Mouse (Mus musculus) kidney, embryonic 14.5 days (tissue): ENCODE measurements around the gene Ubqln4. TPM values are rescaled to one million over a fixed set of nuclear protein-coding genes. Genes with fewer than 3 reads are reported as not detected.

ENCODE experiments used
- ATAC-seq: fragments of 200-750 bp; cut with Nextera tagmentation; 2 replicates; pipeline ENCODE4 v1.8.0; 2017; ENCODE audit warnings: moderate number of reproducible peaks, mild to moderate bottlenecking, moderate TSS enrichment, moderate library complexity; ENCODE audit not compliant: low FRiP score, low TSS enrichment
- H3K27ac ChIP-seq: fragments of 300-500 bp; sonication (generic); 2 replicates; pipeline ENCODE4 v1.5.1; 2014; ENCODE audit warnings: low read depth, mild to moderate bottlenecking, low read length, moderate library complexity, mixed read lengths
- H3K27me3 ChIP-seq: fragments of 300-500 bp; sonication (generic); 2 replicates; pipeline ENCODE4 v1.6.1; 2014; ENCODE audit warnings: mild to moderate bottlenecking, low read length; ENCODE audit not compliant: control insufficient read depth, insufficient read depth
- H3K36me3 ChIP-seq: fragments of 300-500 bp; sonication (generic); 2 replicates; pipeline ENCODE4 v1.6.1; 2014; ENCODE audit warnings: low read length, mixed read lengths; ENCODE audit not compliant: control insufficient read depth, insufficient read depth
- H3K4me1 ChIP-seq: fragments of 300-500 bp; sonication (generic); 2 replicates; pipeline ENCODE4 v1.6.1; 2014; ENCODE audit warnings: low read length, mixed read lengths; ENCODE audit not compliant: control insufficient read depth, insufficient read depth
- H3K4me2 ChIP-seq: fragments of 300-500 bp; sonication (generic); replicated peaks from 2 replicates; pipeline ENCODE4 v1.6.1; 2014; ENCODE audit warnings: low read depth, mild to moderate bottlenecking, low read length
- H3K4me3 ChIP-seq: fragments of 300-500 bp; sonication (generic); 2 replicates; pipeline ENCODE4 v1.5.1; 2014; ENCODE audit warnings: mild to moderate bottlenecking, low read length
- H3K9ac ChIP-seq: fragments of 300-500 bp; sonication (generic); 2 replicates; pipeline ENCODE4 v1.6.1; 2014; ENCODE audit warnings: low read depth, mild to moderate bottlenecking, low read length, moderate library complexity
- H3K9me3 ChIP-seq: fragments of 300-500 bp; sonication (generic); 2 replicates; pipeline ENCODE4 v1.6.1; 2016; ENCODE audit warnings: low read length; ENCODE audit not compliant: control insufficient read depth
- WGBS: fragments of 180-500 bp; shearing (Covaris S2); extraction: QIAGEN DNeasy Blood & Tissue Kit; methylation state at CpG from one replicate; pipeline ENCODE4 v1.1.7; 2014; 5-methylcytosine and 5-hydroxymethylcytosine counted together
- polyA plus RNA-seq: library from polyadenylated mRNA; unstranded; fragments of >200 nt; fragmentation: Nextera tagmentation; extraction: Ambion mirVana; gene quantifications from 2 replicates; pipeline ENCODE4 v1.2.1, GENCODE M21; 2014

Gene Ubqln4
- polyA plus RNA-seq, 1 experiment from 2014 or later = 73.4 TPM

DNA sequence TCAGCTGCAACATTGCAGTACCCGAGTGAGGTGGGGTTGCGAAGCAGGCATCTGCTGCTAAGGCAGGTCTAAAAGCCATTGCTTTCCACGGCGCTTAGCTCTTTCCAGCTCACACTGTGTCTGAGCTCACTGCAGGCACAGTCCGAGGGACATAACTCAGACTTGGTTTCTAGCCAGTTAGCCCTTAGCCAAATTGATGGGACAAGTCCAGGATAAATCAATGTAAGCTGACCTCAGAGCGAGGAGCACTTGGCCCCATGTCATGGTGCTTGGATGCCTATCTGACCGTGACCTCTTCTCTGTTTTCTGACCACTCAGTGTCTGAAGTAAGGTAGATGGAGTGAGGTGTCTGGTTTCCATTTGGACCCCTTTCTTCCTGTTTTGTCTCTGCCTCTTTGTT lies 10.4 kb downstream of the Ubqln4 start:
- Histone ChIP-seq H3K27ac (peak overlapping the region; percentile 68; the same call in 1 of the 2 replicates), H3K36me3 (peaks cover 89% of the 10 kb centered on the region), H3K9me3 (no peaks in the 10 kb centered on the region), H3K27me3 (no peaks in the 10 kb centered on the region), H3K9ac (no peak overlapping the region), H3K4me2 (0 out of 2 replicates have a peak overlapping the region, but pooled peaks have one; percentile 1), H3K4me1 (peaks cover 23% of the 10 kb centered on the region), H3K4me3 (no peak overlapping the region)
- 35% methylated on average over 7 of the region's 7 CpGs for WGBS
- peak; percentile 71 for ATAC-seq

DNA sequence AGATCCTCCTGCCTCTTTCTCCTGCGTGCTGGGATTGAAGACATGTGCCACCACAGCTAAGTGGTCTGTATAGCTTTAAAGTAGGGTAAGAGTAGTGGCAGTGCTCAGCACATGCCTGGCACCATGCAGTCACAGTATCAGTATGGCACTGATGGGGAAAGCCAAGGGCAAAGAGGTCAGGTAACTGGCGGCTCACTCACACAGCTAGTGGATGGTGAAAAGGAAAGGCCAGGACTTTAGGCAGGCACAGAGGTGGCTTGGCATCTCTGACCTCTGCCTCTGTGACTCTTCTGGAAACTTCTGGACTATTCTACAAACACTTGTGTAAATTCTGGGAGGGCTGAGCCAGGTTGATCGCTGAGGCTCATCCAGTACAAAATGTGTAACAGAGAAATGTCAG lies 12.6 kb downstream of the Ubqln4 start:
- Histone ChIP-seq H3K4me3 (no peak overlapping the region), H3K36me3 (peaks cover 81% of the 10 kb centered on the region), H3K27me3 (no peaks in the 10 kb centered on the region), H3K9ac (no peak overlapping the region), H3K4me2 (no peak overlapping the region), H3K4me1 (peaks cover 23% of the 10 kb centered on the region), H3K9me3 (no peaks in the 10 kb centered on the region), H3K27ac (no peak overlapping the region)
- ATAC-seq = no peak
- WGBS = 95% methylated on average over 3 of the region's 3 CpGs

DNA sequence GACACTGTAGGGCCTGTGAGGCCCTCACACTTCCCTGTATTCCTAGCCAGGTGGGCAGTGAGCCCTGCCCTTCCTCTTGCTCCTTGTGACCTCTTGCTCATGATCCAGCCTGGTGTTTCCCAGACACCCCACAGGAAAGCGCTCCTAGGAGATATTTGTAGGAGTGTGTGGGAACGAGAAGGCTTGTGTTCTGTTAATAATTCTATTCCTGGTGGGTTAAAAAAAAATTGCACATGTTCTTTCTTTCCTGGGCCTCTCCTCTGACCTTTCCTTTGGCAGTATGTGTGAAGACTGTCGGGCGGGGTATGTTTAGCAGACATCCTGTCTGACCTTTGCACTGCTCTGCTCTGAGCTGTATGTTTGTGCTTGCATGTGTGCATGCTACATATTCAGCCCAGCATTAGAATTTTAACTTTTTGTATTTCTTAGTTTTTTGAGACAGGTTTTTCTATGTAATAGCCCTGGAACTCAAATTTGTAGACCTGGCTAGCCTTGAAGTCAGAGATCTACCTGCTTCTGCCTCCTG lies 13.0 kb downstream of the Ubqln4 start:
- Histone ChIP-seq H3K9me3 (no peaks in the 10 kb centered on the region), H3K36me3 (peaks cover 79% of the 10 kb centered on the region), H3K4me2 (no peak overlapping the region), H3K4me1 (peaks cover 23% of the 10 kb centered on the region), H3K27ac (no peak overlapping the region), H3K27me3 (no peaks in the 10 kb centered on the region), H3K4me3 (no peak overlapping the region), H3K9ac (no peak overlapping the region)
- ATAC-seq = no peak
- 86% methylated on average over 4 of the region's 4 CpGs for WGBS

GRCm38 (mm10) chr3:88567892-88568291 lies 14.3 kb downstream of the Ubqln4 start:
- peaks cover 71% of the 10 kb centered on the region for H3K36me3 ChIP-seq
- H3K4me3 ChIP-seq = no peak overlapping the region

DNA sequence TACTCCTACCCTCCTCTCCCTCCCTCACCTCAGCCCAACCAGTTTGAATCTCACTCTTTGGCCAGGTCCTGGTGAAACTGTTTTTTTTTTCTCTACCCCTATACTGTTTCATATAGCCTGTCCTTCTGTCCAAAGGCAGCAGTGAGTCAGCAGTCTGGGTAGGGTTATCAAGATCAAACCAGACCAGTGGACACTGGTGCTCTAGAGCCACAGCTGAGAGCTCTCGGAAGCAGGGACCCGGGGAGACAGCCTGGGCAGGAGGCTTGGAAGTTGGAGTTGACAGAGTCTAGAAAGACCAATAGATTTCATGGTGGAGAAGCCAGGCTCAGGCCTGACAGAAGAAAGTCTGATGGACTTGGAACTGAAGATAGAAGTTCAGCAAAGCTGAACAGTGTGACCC lies 15.1 kb downstream of the Ubqln4 start:
- peaks cover 64% of the 10 kb centered on the region for H3K36me3 ChIP-seq
- H3K27ac ChIP-seq = no peak overlapping the region
- H3K27me3 ChIP-seq = no peaks in the 10 kb centered on the region
- no peak overlapping the region for H3K4me3 ChIP-seq
- ATAC-seq = no peak
- 94% methylated on average over 2 of the region's 2 CpGs for WGBS
- no peak overlapping the region for H3K9ac ChIP-seq
- no peak overlapping the region for H3K4me2 ChIP-seq
- H3K9me3 ChIP-seq = no peaks in the 10 kb centered on the region
- peaks cover 8% of the 10 kb centered on the region for H3K4me1 ChIP-seq

More at GRCm38 (mm10) chr3:88567892-88568291, 14.3 kb downstream of the Ubqln4 start:
- Histone ChIP-seq H3K27ac (no peak overlapping the region), H3K4me2 (no peak overlapping the region), H3K9me3 (no peaks in the 10 kb centered on the region), H3K9ac (no peak overlapping the region), H3K27me3 (no peaks in the 10 kb centered on the region), H3K4me1 (peaks cover 15% of the 10 kb centered on the region)
- WGBS = 90% methylated on average over 6 of the region's 6 CpGs
- no peak for ATAC-seq

DNA sequence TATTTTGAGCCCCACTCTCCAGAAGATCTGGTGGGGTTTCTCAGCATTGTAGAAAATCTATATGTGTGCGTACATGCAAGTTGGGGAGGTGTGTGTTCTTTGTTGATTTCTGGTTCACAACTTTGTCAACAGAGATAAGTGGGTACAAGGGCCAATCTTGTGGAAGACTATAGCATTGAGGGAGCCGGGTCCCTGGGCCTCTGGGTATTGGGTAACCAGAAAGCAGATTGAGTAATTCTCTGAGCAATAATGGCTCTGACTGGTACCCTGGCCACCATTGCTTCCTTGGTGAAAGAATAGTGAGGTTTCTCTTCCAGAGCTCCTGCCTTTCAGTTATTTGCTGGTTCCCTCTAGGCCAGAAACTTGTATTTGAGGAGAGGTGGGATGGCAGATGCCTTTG lies 15.5 kb downstream of the Ubqln4 start:
- Histone ChIP-seq H3K9me3 (no peaks in the 10 kb centered on the region), H3K36me3 (peaks cover 59% of the 10 kb centered on the region), H3K4me2 (no peak overlapping the region), H3K4me1 (peaks cover 6% of the 10 kb centered on the region; the same call in 1 of the 2 replicates), H3K27me3 (no peaks in the 10 kb centered on the region), H3K27ac (no peak overlapping the region), H3K9ac (no peak overlapping the region), H3K4me3 (no peak overlapping the region)
- ATAC-seq = no peak
- 96% methylated on average over 2 of the region's 2 CpGs for WGBS

GRCm38 (mm10) chr3:88569694-88570093 lies 16.1 kb downstream of the Ubqln4 start:
- Histone ChIP-seq H3K4me2 (no peak overlapping the region), H3K27me3 (no peaks in the 10 kb centered on the region), H3K4me1 (peaks cover 3% of the 10 kb centered on the region; the same call in 1 of the 2 replicates), H3K4me3 (no peak overlapping the region), H3K27ac (no peak overlapping the region), H3K36me3 (peaks cover 54% of the 10 kb centered on the region), H3K9me3 (no peaks in the 10 kb centered on the region), H3K9ac (no peak overlapping the region)
- no peak for ATAC-seq
- WGBS = 93% methylated on average over 5 of the region's 5 CpGs

DNA sequence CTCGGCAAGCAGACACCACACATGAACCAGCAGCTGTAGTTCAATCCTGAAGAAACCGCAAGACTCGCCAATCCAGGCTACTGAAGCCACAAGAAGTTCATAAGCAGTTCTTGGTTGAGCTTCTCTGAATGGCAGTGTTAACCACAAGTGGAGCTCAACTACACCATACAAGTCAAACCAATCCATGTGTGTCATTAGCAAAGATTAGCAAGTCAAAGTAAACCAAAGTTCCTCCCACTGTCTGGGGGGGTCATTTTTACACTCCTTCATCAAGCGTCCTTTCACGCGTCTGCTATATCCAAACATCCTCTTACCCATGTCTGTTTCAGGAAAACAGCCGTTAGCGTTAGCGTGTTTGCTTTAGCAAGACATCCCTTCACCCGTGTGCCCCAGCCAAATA lies 16.8 kb downstream of the Ubqln4 start:
- H3K4me3 ChIP-seq = no peak overlapping the region
- H3K36me3 ChIP-seq = peaks cover 47% of the 10 kb centered on the region
- H3K4me2 ChIP-seq = no peak overlapping the region
- no peak overlapping the region for H3K9ac ChIP-seq
- no peaks in the 10 kb centered on the region for H3K4me1 ChIP-seq
- no peaks in the 10 kb centered on the region for H3K9me3 ChIP-seq
- no peaks in the 10 kb centered on the region for H3K27me3 ChIP-seq
- 92% methylated on average over 10 of the region's 10 CpGs for WGBS
- H3K27ac ChIP-seq = no peak overlapping the region
- ATAC-seq = no peak

- H3K27ac ChIP-seq = no peak overlapping the region
- H3K9me3 ChIP-seq = no peaks in the 10 kb centered on the region
- no peak for ATAC-seq
- no peak overlapping the region for H3K9ac ChIP-seq
- peaks cover 32% of the 10 kb centered on the region for H3K36me3 ChIP-seq
- no peak overlapping the region for H3K4me3 ChIP-seq
- H3K4me1 ChIP-seq = no peaks in the 10 kb centered on the region
- 95% methylated on average over 1 of the region's 1 CpGs for WGBS
- H3K27me3 ChIP-seq = no peaks in the 10 kb centered on the region
- no peak overlapping the region for H3K4me2 ChIP-seq
Measured at GRCm38 (mm10) chr3:88571856-88572255, 18.3 kb downstream of the Ubqln4 start.
